Mouse (Mus musculus) intestine, embryonic 14.5 days (tissue): ENCODE measurements around the gene Slc36a2. TPM values are rescaled to one million over a fixed set of nuclear protein-coding genes. Genes with fewer than 3 reads are reported as not detected.

Experiments
- ATAC-seq: fragments of 200-750 bp; cut with Nextera tagmentation; replicated peaks from 2 replicates; pipeline ENCODE4 v1.8.0; 2017; ENCODE audit warnings: low read depth, moderate number of reproducible peaks, moderate TSS enrichment, moderate library complexity; ENCODE audit not compliant: low FRiP score, low TSS enrichment
- DNase-seq: peaks from one replicate; pipeline ENCODE4 v3.0.0-alpha.2; 2018; ENCODE audit warnings: low spot score
- H3K27ac ChIP-seq: fragments of 300-500 bp; sonication (generic); 2 replicates; pipeline ENCODE4 v1.5.1; 2014; ENCODE audit warnings: low read depth, mild to moderate bottlenecking, control low read depth
- H3K27me3 ChIP-seq: fragments of 300-500 bp; sonication (generic); replicated peaks from 2 replicates; pipeline ENCODE4 v1.6.1; 2014; ENCODE audit warnings: low read length, control low read depth; ENCODE audit not compliant: control insufficient read depth, insufficient read depth
- H3K36me3 ChIP-seq: fragments of 300-500 bp; sonication (generic); 2 replicates; pipeline ENCODE4 v1.6.1; 2014; ENCODE audit warnings: low read length, control low read depth; ENCODE audit not compliant: control insufficient read depth, insufficient read depth
- H3K4me1 ChIP-seq: fragments of 300-500 bp; sonication (generic); replicated peaks from 2 replicates; pipeline ENCODE4 v1.6.1; 2014; ENCODE audit warnings: low read length, control low read depth, mixed read lengths; ENCODE audit not compliant: control insufficient read depth, insufficient read depth
- H3K4me2 ChIP-seq: fragments of 300-500 bp; sonication (generic); 2 replicates; pipeline ENCODE4 v1.6.1; 2014; ENCODE audit warnings: low read length
- H3K4me3 ChIP-seq: fragments of 300-500 bp; sonication (generic); 2 replicates; pipeline ENCODE4 v1.5.1; 2014; ENCODE audit warnings: low read depth, low read length, control low read depth, mixed read lengths
- H3K9ac ChIP-seq: fragments of 300-500 bp; sonication (generic); 2 replicates; pipeline ENCODE4 v1.6.1; 2014; ENCODE audit warnings: mild to moderate bottlenecking, low read length
- H3K9me3 ChIP-seq: fragments of 300-500 bp; sonication (generic); 2 replicates; pipeline ENCODE4 v1.6.1; 2016; ENCODE audit warnings: low read length, control low read depth; ENCODE audit not compliant: control insufficient read depth
- WGBS: fragments of 180-500 bp; shearing (Covaris S2); extraction: QIAGEN DNeasy Blood & Tissue Kit; methylation state at CpG from one replicate; pipeline ENCODE4 v1.1.7; 2014; 5-methylcytosine and 5-hydroxymethylcytosine counted together
- polyA plus RNA-seq: library from polyadenylated mRNA; unstranded; fragments of >200 nt; fragmentation: Nextera tagmentation; extraction: Ambion mirVana; gene quantifications from 2 replicates; pipeline ENCODE4 v1.2.1, GENCODE M21; 2014

Gene Slc36a2
- polyA plus RNA-seq, 1 experiment from 2014 or later, result 0.09 TPM

GRCm38 (mm10) chr11:55170501-55170900, 14.4 kb downstream of the Slc36a2 start:
- no peak for DNase-seq

GRCm38 (mm10) chr11:55168914-55169313, 16.0 kb downstream of the Slc36a2 start:
- no peaks in the 10 kb centered on the region for H3K4me1 ChIP-seq
- WGBS, result 88% methylated on average over 6 of the region's 6 CpGs
- DNase-seq (no peak), ATAC-seq (no peak)
- H3K9me3 ChIP-seq, result no peaks in the 10 kb centered on the region
- no peak overlapping the region for H3K27ac ChIP-seq
- H3K36me3 ChIP-seq, result no peaks in the 10 kb centered on the region
- no peak overlapping the region for H3K4me2 ChIP-seq
- H3K27me3 ChIP-seq, result no peaks in the 10 kb centered on the region
- no peak overlapping the region for H3K9ac ChIP-seq
- H3K4me3 ChIP-seq, result no peak overlapping the region

More at GRCm38 (mm10) chr11:55170501-55170900, 14.4 kb downstream of the Slc36a2 start:
- no peaks in the 10 kb centered on the region for H3K4me1 ChIP-seq
- 77% methylated on average over 4 of the region's 4 CpGs for WGBS
- no peak overlapping the region for H3K4me3 ChIP-seq
- no peak for ATAC-seq
- H3K36me3 ChIP-seq, result no peaks in the 10 kb centered on the region
- no peaks in the 10 kb centered on the region for H3K9me3 ChIP-seq
- H3K9ac ChIP-seq, result no peak overlapping the region
- no peak overlapping the region for H3K27ac ChIP-seq
- H3K27me3 ChIP-seq, result no peaks in the 10 kb centered on the region
- no peak overlapping the region for H3K4me2 ChIP-seq

- 86% methylated on average over 4 of the region's 4 CpGs for WGBS
Observed at GRCm38 (mm10) chr11:55168504-55168903, 16.4 kb downstream of the Slc36a2 start.

GRCm38 (mm10) chr11:55165748-55166147, 19.1 kb downstream of the Slc36a2 start:
- Histone ChIP-seq H3K9me3 (no peaks in the 10 kb centered on the region), H3K9ac (no peak overlapping the region), H3K4me3 (no peak overlapping the region), H3K36me3 (no peaks in the 10 kb centered on the region), H3K27ac (no peak overlapping the region), H3K27me3 (no peaks in the 10 kb centered on the region), H3K4me1 (no peaks in the 10 kb centered on the region), H3K4me2 (no peak overlapping the region)
- DNase-seq (no peak), ATAC-seq (no peak)
- 90% methylated on average over 7 of the region's 7 CpGs for WGBS

More at GRCm38 (mm10) chr11:55168504-55168903, 16.4 kb downstream of the Slc36a2 start:
- H3K27me3 ChIP-seq, result no peaks in the 10 kb centered on the region
- no peaks in the 10 kb centered on the region for H3K9me3 ChIP-seq
- H3K4me1 ChIP-seq, result no peaks in the 10 kb centered on the region
- no peak overlapping the region for H3K4me3 ChIP-seq
- no peaks in the 10 kb centered on the region for H3K36me3 ChIP-seq
- ATAC-seq (no peak), DNase-seq (no peak)
- H3K9ac ChIP-seq, result no peak overlapping the region
- no peak overlapping the region for H3K27ac ChIP-seq
- H3K4me2 ChIP-seq, result no peak overlapping the region

GRCm38 (mm10) chr11:55164723-55165122, 20.2 kb downstream of the Slc36a2 start:
- H3K36me3 ChIP-seq, result no peaks in the 10 kb centered on the region
- WGBS, result 45% methylated on average over 3 of the region's 3 CpGs
- H3K4me1 ChIP-seq, result no peaks in the 10 kb centered on the region
- H3K9me3 ChIP-seq, result no peaks in the 10 kb centered on the region
- no peak overlapping the region for H3K4me2 ChIP-seq
- ATAC-seq (no peak), DNase-seq (no peak)
- H3K9ac ChIP-seq, result no peak overlapping the region
- H3K27ac ChIP-seq, result no peak overlapping the region
- H3K4me3 ChIP-seq, result no peak overlapping the region
- no peaks in the 10 kb centered on the region for H3K27me3 ChIP-seq

- Histone ChIP-seq H3K4me1 (no peaks in the 10 kb centered on the region), H3K36me3 (no peaks in the 10 kb centered on the region), H3K9ac (no peak overlapping the region), H3K4me2 (no peak overlapping the region), H3K27ac (no peak overlapping the region), H3K9me3 (no peaks in the 10 kb centered on the region), H3K27me3 (no peaks in the 10 kb centered on the region), H3K4me3 (no peak overlapping the region)
- peak; percentile 57 for DNase-seq
- 47% methylated on average over 9 of the region's 9 CpGs for WGBS
- ATAC-seq, result 0 out of 2 replicates have a peak, but pooled peaks have one; percentile 12
Observed at GRCm38 (mm10) chr11:55162670-55163069, 22.2 kb downstream of the Slc36a2 start.

- no peak overlapping the region for H3K4me3 ChIP-seq
- WGBS, result 51% methylated on average over 13 of the region's 13 CpGs
- H3K4me1 ChIP-seq, result no peaks in the 10 kb centered on the region
- DNase-seq (peak; percentile 91), ATAC-seq (peak; percentile 5; the same call in 1 of the 2 replicates)
- H3K9me3 ChIP-seq, result no peaks in the 10 kb centered on the region
- H3K4me2 ChIP-seq, result no peak overlapping the region
- H3K36me3 ChIP-seq, result no peaks in the 10 kb centered on the region
- no peak overlapping the region for H3K27ac ChIP-seq
- H3K27me3 ChIP-seq, result no peaks in the 10 kb centered on the region
- H3K9ac ChIP-seq, result no peak overlapping the region
Observed at GRCm38 (mm10) chr11:55158785-55159359, 26.0 kb downstream of the Slc36a2 start.

GRCm38 (mm10) chr11:55155070-55155421, 29.8 kb downstream of the Slc36a2 start:
- H3K9ac ChIP-seq, result no peak overlapping the region
- no peaks in the 10 kb centered on the region for H3K27me3 ChIP-seq
- no peaks in the 10 kb centered on the region for H3K4me1 ChIP-seq
- no peak for ATAC-seq
- H3K4me2 ChIP-seq, result no peak overlapping the region
- no peaks in the 10 kb centered on the region for H3K9me3 ChIP-seq
- no peak overlapping the region for H3K4me3 ChIP-seq
- WGBS, result 72% methylated on average over 6 of the region's 6 CpGs
- no peak for DNase-seq
- H3K36me3 ChIP-seq, result no peaks in the 10 kb centered on the region
- no peak overlapping the region for H3K27ac ChIP-seq

- Histone ChIP-seq H3K4me1 (no peaks in the 10 kb centered on the region), H3K36me3 (no peaks in the 10 kb centered on the region), H3K9ac (no peak overlapping the region), H3K27ac (no peak overlapping the region), H3K4me3 (no peak overlapping the region), H3K4me2 (no peak overlapping the region), H3K27me3 (no peaks in the 10 kb centered on the region), H3K9me3 (no peaks in the 10 kb centered on the region)
- DNase-seq (no peak), ATAC-seq (no peak)
- 51% methylated on average over 3 of the region's 3 CpGs for WGBS
Observed at GRCm38 (mm10) chr11:55154398-55155069, 30.3 kb downstream of the Slc36a2 start.
